Mouse (Mus musculus): ENCODE measurements at regions not wholly inside any gene's neighbourhood (a gene's known extent, or its start where the extent isn't known, plus 50 kb on each side); places are given as distances from the start of the nearest gene placed in this dataset.

- WGBS = 84% methylated on average over 8 of the region's 8 CpGs
- no peak overlapping the region for H3K4me3 ChIP-seq (ENCODE audit: control insufficient read depth in 1 of 2, insufficient read depth in 1 of 2, low read depth in 1 of 2, low read length in 2 of 2)
- H3K4me2 ChIP-seq (ENCODE audit: low read length) = no peak overlapping the region
- H3K27ac ChIP-seq (replicated peaks in 1 of 2; ENCODE audit: control insufficient read depth in 1 of 2, insufficient read depth in 1 of 2, low read depth in 2 of 2, low read length in 2 of 2) = no peak overlapping the region
- no peaks in the 10 kb centered on the region for H3K9me3 ChIP-seq (ENCODE audit: control insufficient read depth, low read length)
- 0 out of 4 replicates have a peak, but pooled peaks cover 0 to 5% of the 10 kb centered on the region in 2 experiments for H3K4me1 ChIP-seq (ENCODE audit: control insufficient read depth in 2 of 2, insufficient read depth in 2 of 2, low read length in 2 of 2)
- H3K36me3 ChIP-seq (ENCODE audit: control insufficient read depth, insufficient read depth, low read length) = no peaks in the 10 kb centered on the region
- ATAC-seq (ENCODE audit: insufficient number of reproducible peaks, insufficient read depth, low FRiP score, low read depth) = no peak
- H3K27me3 ChIP-seq (ENCODE audit: control insufficient read depth, insufficient read depth, low read length) = no peaks in the 10 kb centered on the region
- no peak overlapping the region for H3K9ac ChIP-seq (ENCODE audit: low read length)
These were observed 295.2 kb downstream of the Rnd3 start for GRCm38 (mm10) chr2:50853538-50854244.

DNA sequence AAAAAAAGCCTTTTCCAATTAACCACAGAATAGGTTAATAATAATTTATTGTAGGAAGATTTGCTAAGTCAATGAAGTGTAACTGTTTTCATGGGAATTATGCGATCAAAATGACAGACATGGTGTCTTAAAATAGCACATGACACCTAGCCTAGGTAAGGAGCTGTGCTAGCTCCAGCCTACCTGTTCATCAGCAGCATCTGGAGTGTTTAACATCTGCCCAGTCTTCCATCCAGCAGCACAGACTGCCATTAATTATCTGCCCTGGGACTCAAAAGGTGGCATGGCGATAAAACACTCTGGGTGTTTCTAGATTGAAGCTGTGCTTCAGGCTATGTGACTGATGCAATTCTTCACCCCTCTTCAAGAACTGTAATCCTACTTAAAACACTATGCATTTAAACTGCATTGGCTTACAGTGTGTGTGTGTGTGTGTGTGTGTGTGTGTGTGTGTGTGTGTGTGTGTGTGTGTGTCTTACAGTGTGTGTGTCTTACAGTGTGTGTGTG is 296.4 kb downstream of the Rnd3 start:
- 92% methylated on average over 2 of the region's 2 CpGs for WGBS
- Histone ChIP-seq H3K27ac (replicated peaks in 1 of 2; ENCODE audit: control insufficient read depth in 1 of 2, insufficient read depth in 1 of 2, low read depth in 2 of 2, low read length in 2 of 2) (no peak overlapping the region), H3K4me1 (ENCODE audit: control insufficient read depth in 2 of 2, insufficient read depth in 2 of 2, low read length in 2 of 2) (0 out of 4 replicates have a peak, but pooled peaks cover 0 to 5% of the 10 kb centered on the region in 2 experiments), H3K36me3 (ENCODE audit: control insufficient read depth, insufficient read depth, low read length) (no peaks in the 10 kb centered on the region), H3K9ac (ENCODE audit: low read length) (no peak overlapping the region), H3K9me3 (ENCODE audit: control insufficient read depth, low read length) (no peaks in the 10 kb centered on the region), H3K27me3 (ENCODE audit: control insufficient read depth, insufficient read depth, low read length) (no peaks in the 10 kb centered on the region), H3K4me2 (ENCODE audit: low read length) (no peak overlapping the region), H3K4me3 (ENCODE audit: control insufficient read depth in 1 of 2, insufficient read depth in 1 of 2, low read depth in 1 of 2, low read length in 2 of 2) (no peak overlapping the region)
- ATAC-seq (ENCODE audit: insufficient number of reproducible peaks, insufficient read depth, low FRiP score, low read depth) = no peak

DNA sequence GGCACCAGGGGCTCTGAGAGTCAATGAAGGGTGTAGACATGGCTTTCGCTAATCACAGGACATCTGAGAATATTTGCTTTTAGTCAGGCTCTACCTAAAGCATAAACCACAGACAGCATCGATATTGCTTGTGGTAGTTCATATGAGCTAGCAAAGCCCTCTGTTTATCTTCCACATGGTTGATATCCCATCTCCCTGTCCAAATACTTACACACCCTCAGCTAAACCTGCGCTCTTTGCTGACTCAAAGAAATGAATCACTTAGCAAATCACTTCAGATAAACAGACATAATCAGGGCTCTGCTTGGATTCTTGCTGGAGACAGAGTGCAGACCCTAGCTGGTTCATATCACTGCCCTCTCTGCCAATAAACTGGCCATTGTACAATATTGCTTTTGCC is 298.8 kb downstream of the Rnd3 start:
- 0 out of 4 replicates have a peak, but pooled peaks cover 0 to 5% of the 10 kb centered on the region in 2 experiments for H3K4me1 ChIP-seq (ENCODE audit: control insufficient read depth in 2 of 2, insufficient read depth in 2 of 2, low read length in 2 of 2)
- no peak overlapping the region for H3K9ac ChIP-seq (ENCODE audit: low read length)
- H3K4me2 ChIP-seq (ENCODE audit: low read length) = no peak overlapping the region
- no peak overlapping the region for H3K4me3 ChIP-seq (ENCODE audit: control insufficient read depth in 1 of 2, insufficient read depth in 1 of 2, low read depth in 1 of 2, low read length in 2 of 2)
- no peaks in the 10 kb centered on the region for H3K9me3 ChIP-seq (ENCODE audit: control insufficient read depth, low read length)
- H3K27me3 ChIP-seq (ENCODE audit: control insufficient read depth, insufficient read depth, low read length) = no peaks in the 10 kb centered on the region
- no peak for ATAC-seq (ENCODE audit: insufficient number of reproducible peaks, insufficient read depth, low FRiP score, low read depth)
- no peaks in the 10 kb centered on the region for H3K36me3 ChIP-seq (ENCODE audit: control insufficient read depth, insufficient read depth, low read length)
- WGBS = 55% methylated on average over 3 of the region's 3 CpGs
- no peak overlapping the region for H3K27ac ChIP-seq (replicated peaks in 1 of 2; ENCODE audit: control insufficient read depth in 1 of 2, insufficient read depth in 1 of 2, low read depth in 2 of 2, low read length in 2 of 2)

DNA sequence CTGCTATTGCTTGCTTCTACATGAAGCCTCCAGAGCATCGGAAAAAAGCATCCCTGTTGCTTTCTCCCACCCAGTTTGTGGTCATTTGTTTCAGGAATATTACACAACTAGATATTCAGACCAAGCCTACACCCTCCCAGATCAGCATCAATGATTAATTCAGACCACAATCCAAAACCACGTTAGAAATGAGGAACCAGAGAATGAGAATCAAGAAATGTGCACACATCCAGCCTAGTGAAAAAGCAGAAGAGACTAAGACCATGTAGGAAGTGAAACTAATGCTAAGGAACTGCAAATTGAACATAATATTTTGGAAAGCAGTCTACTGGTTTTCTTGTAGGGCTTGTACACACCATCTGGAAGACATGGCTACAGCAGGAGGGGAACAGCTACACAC is 307.0 kb downstream of the Rnd3 start:
- no peak overlapping the region for H3K4me3 ChIP-seq (ENCODE audit: control insufficient read depth in 1 of 2, insufficient read depth in 1 of 2, low read depth in 1 of 2, low read length in 2 of 2)
- no peaks in the 10 kb centered on the region for H3K9me3 ChIP-seq (ENCODE audit: control insufficient read depth, low read length)
- H3K27me3 ChIP-seq (ENCODE audit: control insufficient read depth, insufficient read depth, low read length) = no peaks in the 10 kb centered on the region
- H3K36me3 ChIP-seq (ENCODE audit: control insufficient read depth, insufficient read depth, low read length) = no peaks in the 10 kb centered on the region
- WGBS = 78% methylated on average over 2 of the region's 2 CpGs
- no peak overlapping the region for H3K27ac ChIP-seq (replicated peaks in 1 of 2; ENCODE audit: control insufficient read depth in 1 of 2, insufficient read depth in 1 of 2, low read depth in 2 of 2, low read length in 2 of 2)
- H3K4me1 ChIP-seq (ENCODE audit: control insufficient read depth in 2 of 2, insufficient read depth in 2 of 2, low read length in 2 of 2) = no peaks in the 10 kb centered on the region
- H3K9ac ChIP-seq (ENCODE audit: low read length) = no peak overlapping the region
- ATAC-seq (ENCODE audit: insufficient number of reproducible peaks, insufficient read depth, low FRiP score, low read depth) = no peak
- no peak overlapping the region for H3K4me2 ChIP-seq (ENCODE audit: low read length)

DNA sequence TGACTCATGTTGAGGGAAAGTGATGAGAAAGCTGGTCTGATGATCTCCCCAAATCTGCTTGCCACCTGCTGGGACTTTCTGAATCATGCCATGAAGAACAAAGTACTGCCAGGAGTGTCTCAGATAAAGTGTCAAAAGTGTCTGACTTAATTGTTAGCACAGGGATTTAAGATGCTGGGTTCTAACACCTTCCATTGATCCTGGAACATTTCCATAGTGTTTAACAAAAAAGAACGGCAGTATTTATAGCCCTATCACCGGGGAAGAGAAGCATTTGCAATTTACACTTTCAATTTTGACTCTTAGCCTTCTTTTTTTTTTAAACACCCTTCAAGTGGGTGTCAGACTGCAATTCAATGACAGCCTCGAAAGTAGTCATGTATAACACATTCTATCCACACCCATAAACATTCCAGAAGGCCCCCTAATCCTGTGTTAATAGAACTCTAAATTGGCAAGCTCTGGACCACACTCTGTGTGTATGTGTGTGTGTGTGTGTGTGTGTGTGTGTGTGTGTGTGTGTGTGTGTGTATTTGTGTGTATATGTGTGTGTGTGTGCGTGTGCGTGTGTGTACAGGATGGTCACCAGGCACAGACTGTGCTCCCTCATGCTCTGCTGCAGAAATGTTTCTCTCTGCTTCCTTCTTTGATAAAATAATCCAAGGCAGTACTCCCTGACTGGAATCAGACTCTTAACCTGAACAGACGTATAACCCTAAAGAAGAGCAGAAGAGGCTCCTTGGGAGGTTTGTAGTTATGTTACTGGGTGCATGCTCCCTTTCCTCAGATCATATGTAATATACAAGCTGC is 313.2 kb downstream of the Rnd3 start:
- WGBS = 47% methylated on average over 6 of the region's 6 CpGs
- no peak overlapping the region for H3K9ac ChIP-seq (ENCODE audit: low read length)
- H3K36me3 ChIP-seq (ENCODE audit: control insufficient read depth, insufficient read depth, low read length) = no peaks in the 10 kb centered on the region
- ATAC-seq (ENCODE audit: insufficient number of reproducible peaks, insufficient read depth, low FRiP score, low read depth) = no peak
- H3K9me3 ChIP-seq (ENCODE audit: control insufficient read depth, low read length) = no peaks in the 10 kb centered on the region
- H3K27ac ChIP-seq (replicated peaks in 1 of 2; ENCODE audit: control insufficient read depth in 1 of 2, insufficient read depth in 1 of 2, low read depth in 2 of 2, low read length in 2 of 2) = no peak overlapping the region
- H3K27me3 ChIP-seq (ENCODE audit: control insufficient read depth, insufficient read depth, low read length) = no peaks in the 10 kb centered on the region
- peaks cover 3 to 19% of the 10 kb centered on the region in 2 experiments for H3K4me1 ChIP-seq (ENCODE audit: control insufficient read depth in 2 of 2, insufficient read depth in 2 of 2, low read length in 2 of 2)
- H3K4me3 ChIP-seq (ENCODE audit: control insufficient read depth in 1 of 2, insufficient read depth in 1 of 2, low read depth in 1 of 2, low read length in 2 of 2) = no peak overlapping the region
- no peak overlapping the region for H3K4me2 ChIP-seq (ENCODE audit: low read length)

- H3K4me2 ChIP-seq (ENCODE audit: low read length) = no peak overlapping the region
- H3K4me1 ChIP-seq (ENCODE audit: control insufficient read depth in 2 of 2, insufficient read depth in 2 of 2, low read length in 2 of 2) = peaks cover 3 to 19% of the 10 kb centered on the region in 2 experiments
- H3K27me3 ChIP-seq (ENCODE audit: control insufficient read depth, insufficient read depth, low read length) = no peaks in the 10 kb centered on the region
- no peak for ATAC-seq (ENCODE audit: insufficient number of reproducible peaks, insufficient read depth, low FRiP score, low read depth)
- H3K9me3 ChIP-seq (ENCODE audit: control insufficient read depth, low read length) = no peaks in the 10 kb centered on the region
- no peak overlapping the region for H3K9ac ChIP-seq (ENCODE audit: low read length)
- no peak overlapping the region for H3K4me3 ChIP-seq (ENCODE audit: control insufficient read depth in 1 of 2, insufficient read depth in 1 of 2, low read depth in 1 of 2, low read length in 2 of 2)
- no peaks in the 10 kb centered on the region for H3K36me3 ChIP-seq (ENCODE audit: control insufficient read depth, insufficient read depth, low read length)
- H3K27ac ChIP-seq (replicated peaks in 1 of 2; ENCODE audit: control insufficient read depth in 1 of 2, insufficient read depth in 1 of 2, low read depth in 2 of 2, low read length in 2 of 2) = no peak overlapping the region
- WGBS = 96% methylated on average over 5 of the region's 5 CpGs
These were observed 315.1 kb downstream of the Rnd3 start for GRCm38 (mm10) chr2:50833791-50834190.

DNA sequence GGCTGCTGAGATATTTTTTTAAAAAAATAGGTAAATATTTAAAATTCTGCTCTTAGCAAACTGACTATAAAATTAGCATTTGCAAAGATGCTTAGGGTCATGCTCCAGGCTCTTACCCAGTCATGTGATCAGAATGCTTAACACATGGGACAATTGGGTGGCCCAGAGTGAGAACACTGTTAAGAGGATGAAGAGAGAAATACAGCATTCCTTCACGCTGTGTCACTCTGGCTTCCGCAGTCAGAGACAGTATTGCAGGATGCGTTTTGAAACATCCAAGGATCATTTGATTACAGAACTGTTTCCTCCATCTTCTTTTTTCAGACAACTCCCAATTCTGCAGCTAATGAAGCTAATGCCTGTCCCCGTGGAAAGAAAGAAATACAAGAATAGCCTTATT is 316.4 kb downstream of the Rnd3 start:
- Histone ChIP-seq H3K36me3 (ENCODE audit: control insufficient read depth, insufficient read depth, low read length) (no peaks in the 10 kb centered on the region), H3K4me1 (ENCODE audit: control insufficient read depth in 2 of 2, insufficient read depth in 2 of 2, low read length in 2 of 2) (peaks cover 3 to 19% of the 10 kb centered on the region in 2 experiments), H3K27ac (replicated peaks in 1 of 2; ENCODE audit: control insufficient read depth in 1 of 2, insufficient read depth in 1 of 2, low read depth in 2 of 2, low read length in 2 of 2) (no peak overlapping the region), H3K4me2 (ENCODE audit: low read length) (no peak overlapping the region), H3K9ac (ENCODE audit: low read length) (no peak overlapping the region), H3K9me3 (ENCODE audit: control insufficient read depth, low read length) (no peaks in the 10 kb centered on the region), H3K27me3 (ENCODE audit: control insufficient read depth, insufficient read depth, low read length) (no peaks in the 10 kb centered on the region), H3K4me3 (ENCODE audit: control insufficient read depth in 1 of 2, insufficient read depth in 1 of 2, low read depth in 1 of 2, low read length in 2 of 2) (no peak overlapping the region)
- WGBS = 53% methylated on average over 4 of the region's 4 CpGs
- no peak for ATAC-seq (ENCODE audit: insufficient number of reproducible peaks, insufficient read depth, low FRiP score, low read depth)

Measured in heart, embryonic 14.5 days (tissue).